Mouse (Mus musculus) A20 (cell line): ENCODE results near the gene Gm3415.
"Not testable (repeated sequence)": the region's sequence is repeated elsewhere in the genome, so short reads cannot be mapped to it uniquely, and the experiment has no call there.

Experiments used
- DNase-seq: peaks from one replicate; pipeline ENCODE4 v3.0.0-alpha.2; 2011; ENCODE audit warnings: low read depth, low spot score

Gene Gm3415

GRCm38 (mm10) chr5:146599216-146599615 lies 43.3 kb downstream of the Gm3415 start:
- DNase-seq, result not testable (repeated sequence)

- no peak for DNase-seq
Observed at GRCm38 (mm10) chr5:146599970-146600369, 44.0 kb downstream of the Gm3415 start.

- peak; percentile 93 for DNase-seq
Observed at GRCm38 (mm10) chr5:146606221-146606620, 50.3 kb downstream of the Gm3415 start.

- peak; percentile 87 for DNase-seq
Observed at GRCm38 (mm10) chr5:146606895-146607294, 51.0 kb downstream of the Gm3415 start.

GRCm38 (mm10) chr5:146607816-146608215 lies 51.9 kb downstream of the Gm3415 start:
- peak; percentile 92 for DNase-seq
